Mouse (Mus musculus): ENCODE data around the gene Cyp19a1. TPM values are rescaled to one million over a fixed set of nuclear protein-coding genes. Genes with fewer than 3 reads are reported as not detected.

Cyp19a1 gene
- total RNA-seq (2021), result not detected
- long read RNA-seq, experiment 1, result 0 reads
- long read RNA-seq, experiment 2, result 0 reads

- intact Hi-C loops (cut with DNase I; ENCODE audit: low total_unique reads), result no loop called here
- no peak for DNase-seq
Observed at GRCm38 (mm10) chr9:54268010-54268409, at the start of gene Cyp19a1. Gene Cyp19a1, minus strand, starts transcription at chr9:54268110.

GRCm38 (mm10) chr9:54316363-54316762, 48.5 kb upstream of the Cyp19a1 start:
- intact Hi-C loops (cut with DNase I; ENCODE audit: low total_unique reads), result no loop called here
- no peak for DNase-seq

DNA sequence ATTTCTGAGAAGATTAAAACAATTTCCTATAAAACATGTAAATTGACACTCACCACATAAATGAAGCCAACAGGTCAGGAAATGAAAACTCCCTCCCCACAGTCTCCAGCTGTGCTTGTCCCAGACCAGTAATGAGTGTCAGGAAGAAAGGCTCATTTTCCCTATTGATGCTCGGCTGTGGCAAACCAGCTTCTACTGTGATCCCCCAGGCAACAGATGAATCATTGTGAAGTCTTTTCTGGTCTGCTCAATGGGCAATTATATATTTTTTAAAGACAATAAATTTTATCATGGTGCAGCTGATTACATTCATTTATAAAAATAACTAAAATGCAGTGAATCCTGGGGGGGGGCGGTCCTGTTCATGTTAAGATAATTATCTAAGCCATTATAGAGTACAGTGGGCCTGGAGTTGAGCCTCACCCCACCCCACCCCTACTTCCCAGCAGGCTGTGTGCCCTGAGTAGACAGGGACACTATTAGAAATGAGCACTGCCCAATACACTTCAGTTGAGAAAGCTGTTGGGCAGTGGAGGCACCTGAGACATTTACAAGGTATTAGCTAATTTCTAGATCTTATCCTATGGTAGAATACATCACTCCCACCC, 40.9 kb upstream of the Cyp19a1 start:
- no peak for DNase-seq

DNA sequence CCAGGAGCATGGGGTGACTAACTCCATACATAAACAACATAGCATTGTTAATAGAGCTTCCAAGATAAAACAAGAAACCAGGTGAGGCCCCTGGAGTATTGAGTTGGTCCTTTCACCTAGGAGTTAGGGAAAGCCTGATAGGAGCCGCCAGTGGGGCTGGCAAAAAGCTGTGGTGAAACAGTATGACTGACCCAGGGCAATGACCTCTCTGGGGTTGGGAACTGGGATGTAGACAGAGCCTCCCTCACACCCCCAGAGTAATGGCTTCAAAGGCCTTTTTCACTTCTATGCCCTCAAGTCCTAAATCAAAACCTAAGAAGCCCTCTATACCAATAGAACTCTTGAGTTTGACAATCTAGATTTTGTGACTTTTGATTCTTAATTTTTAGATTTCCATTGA, 40.3 kb upstream of the Cyp19a1 start:
- intact Hi-C loops (cut with DNase I; ENCODE audit: low total_unique reads), result no loop called here
- DNase-seq, result no peak

More for the DNA sequence above, 40.9 kb upstream of the Cyp19a1 start:
- intact Hi-C loops (cut with DNase I; ENCODE audit: low total_unique reads), result no loop called here

- intact Hi-C loops (cut with DNase I; ENCODE audit: low total_unique reads), result no loop called here
- DNase-seq, result peak; percentile 53
Observed at GRCm38 (mm10) chr9:54301255-54301654, 33.3 kb upstream of the Cyp19a1 start.

DNA sequence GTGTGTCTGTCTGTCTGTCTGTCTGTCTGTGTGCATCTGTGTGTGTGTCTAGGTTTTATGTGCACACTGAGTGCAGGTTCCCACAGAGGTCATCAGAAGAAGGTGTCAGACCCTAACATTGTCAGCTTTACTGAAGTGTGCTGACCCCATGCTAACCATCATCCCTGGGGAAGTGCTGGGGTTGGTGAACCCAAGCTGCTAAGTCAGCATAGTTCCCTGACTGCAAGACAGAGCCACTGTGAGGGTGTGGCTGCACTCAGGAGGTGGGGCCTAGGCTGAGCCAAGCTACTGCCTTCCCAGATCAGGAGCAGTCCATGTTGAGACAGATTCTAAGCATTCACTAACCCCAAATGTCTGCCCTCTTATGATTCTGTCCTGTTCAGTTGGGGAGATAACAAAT, 31.9 kb upstream of the Cyp19a1 start:
- intact Hi-C loops (cut with DNase I; ENCODE audit: low total_unique reads), result no loop called here
- no peak for DNase-seq

DNA sequence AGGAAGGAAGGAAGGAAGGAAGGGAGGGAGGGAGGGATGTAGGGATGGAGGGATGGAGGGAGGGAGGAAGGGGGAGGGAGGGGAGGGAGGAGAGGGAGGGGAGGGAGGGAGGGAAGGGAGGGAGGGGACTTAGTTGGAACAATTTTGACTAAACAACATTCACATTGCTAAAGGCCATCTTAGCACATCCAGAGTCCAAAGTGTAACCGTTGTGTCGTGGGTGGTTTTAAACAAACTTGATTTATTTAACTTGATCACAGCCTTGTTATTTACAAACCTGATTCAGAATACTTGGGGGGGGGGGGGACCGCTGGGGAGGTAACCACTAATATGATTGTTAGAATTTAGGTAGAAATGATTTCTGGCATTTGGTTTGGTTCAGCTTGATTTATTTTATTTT, 31.5 kb upstream of the Cyp19a1 start:
- no peak for DNase-seq
- intact Hi-C loops (cut with DNase I; ENCODE audit: low total_unique reads), result no loop called here

DNA sequence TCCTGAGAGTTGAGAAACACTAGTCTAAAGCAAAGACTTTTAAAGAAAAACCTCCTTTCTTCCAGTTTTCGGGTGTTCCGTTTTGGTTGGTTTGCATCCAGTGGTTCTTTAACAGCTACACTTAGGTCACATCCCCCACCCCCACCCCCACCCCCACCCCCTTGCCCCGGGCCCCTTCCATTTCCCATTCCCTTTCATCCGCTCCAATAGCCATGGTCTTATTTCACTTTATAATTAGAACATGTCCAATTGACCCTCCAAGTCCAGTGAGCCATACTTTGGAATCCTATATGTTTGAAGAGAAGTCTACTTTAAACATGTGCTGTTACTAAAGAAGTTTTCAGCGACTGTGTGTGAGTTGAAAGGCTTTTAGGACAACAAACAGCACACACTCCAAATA, 19.9 kb upstream of the Cyp19a1 start:
- intact Hi-C loops (cut with DNase I; ENCODE audit: low total_unique reads), result no loop called here
- no peak for DNase-seq

DNA sequence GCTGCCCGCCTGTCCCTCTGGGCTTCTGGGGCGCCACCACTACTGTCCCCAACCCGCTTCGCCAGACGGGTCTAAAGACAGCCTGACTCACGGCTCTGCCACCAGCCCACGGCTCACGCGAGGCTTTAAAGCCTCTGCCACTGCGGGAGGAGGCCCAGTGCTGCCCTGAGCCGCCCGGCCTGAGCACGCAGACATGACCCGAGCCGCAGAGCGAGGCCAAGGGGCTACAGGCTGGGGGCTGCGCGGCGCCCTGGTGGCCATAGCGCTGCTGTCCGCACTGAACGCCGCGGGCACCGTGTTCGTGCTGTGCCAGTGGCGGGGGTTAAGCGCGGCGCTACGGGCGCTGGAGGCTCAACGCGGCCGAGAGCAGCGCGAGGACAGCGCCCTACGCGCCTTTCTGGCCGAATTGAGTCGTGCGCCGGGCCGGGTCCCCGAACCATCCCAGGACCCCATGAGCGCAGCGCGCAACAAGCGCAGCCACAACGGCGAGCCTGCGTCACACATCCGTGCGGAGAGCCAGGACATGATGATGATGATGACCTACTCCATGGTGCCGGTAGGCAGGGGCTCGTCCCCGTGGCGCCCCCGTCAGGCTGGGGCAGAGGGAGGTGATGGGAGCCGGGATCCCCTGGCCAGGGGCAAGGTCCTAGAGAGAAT, 18.5 kb upstream of the Cyp19a1 start, which contains the start of gene Gldn:
TSS of gene Gldn (plus strand) at position 156 of the 657 bp plus-strand sequence.
- DNase-seq, result no peak
- intact Hi-C loops (cut with DNase I; ENCODE audit: low total_unique reads), result no loop called here

- intact Hi-C loops (cut with DNase I; ENCODE audit: low total_unique reads), result no loop called here
- no peak for DNase-seq
Observed at GRCm38 (mm10) chr9:54279046-54279589, 11.2 kb upstream of the Cyp19a1 start.

DNA sequence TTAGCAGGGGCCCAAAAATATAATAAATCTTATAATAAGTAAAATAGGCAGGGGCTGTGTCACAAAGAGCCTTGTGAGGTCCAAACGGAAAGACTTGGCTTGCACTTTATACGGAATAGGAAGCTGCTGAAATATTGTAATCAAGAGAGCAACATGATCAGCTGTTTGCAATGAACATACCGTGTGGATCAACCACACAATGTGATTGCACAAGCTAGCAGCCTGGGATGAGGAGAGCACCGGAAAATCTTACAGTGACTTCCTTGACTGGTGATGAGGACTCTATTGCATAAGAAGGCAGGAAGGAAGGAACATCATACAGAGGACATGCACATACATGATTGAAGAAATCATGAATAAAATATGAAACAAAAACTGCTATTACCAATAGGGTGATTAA, 7.4 kb upstream of the Cyp19a1 start:
- intact Hi-C loops (cut with DNase I; ENCODE audit: low total_unique reads), result no loop called here
- DNase-seq, result no peak

- DNase-seq, result no peak
- intact Hi-C loops (cut with DNase I; ENCODE audit: low total_unique reads), result no loop called here
Observed at GRCm38 (mm10) chr9:54270889-54271288, 3.0 kb upstream of the Cyp19a1 start.

DNA sequence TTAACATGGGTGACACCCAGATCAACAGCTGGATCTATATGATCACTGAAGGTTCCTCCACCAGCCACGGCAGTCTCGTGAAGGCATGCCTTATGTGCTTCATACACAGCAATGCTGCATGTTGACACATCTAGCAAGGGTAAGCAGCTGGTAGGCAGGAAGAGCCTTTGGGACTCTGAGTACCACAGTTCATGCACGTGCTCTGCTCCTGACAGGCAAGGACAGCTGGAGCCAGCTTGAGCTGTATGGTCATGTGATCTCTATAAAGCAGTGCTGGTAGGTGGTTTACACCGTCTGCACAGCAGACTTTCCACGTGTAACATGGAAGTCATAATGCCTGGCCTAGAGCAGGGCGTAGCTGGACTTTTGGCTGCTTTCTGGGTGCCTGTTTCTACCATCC, 2.1 kb upstream of the Cyp19a1 start:
- DNase-seq, result no peak
- intact Hi-C loops (cut with DNase I; ENCODE audit: low total_unique reads), result no loop called here

GRCm38 (mm10) chr9:54264754-54265153, 3.2 kb downstream of the Cyp19a1 start:
- intact Hi-C loops (cut with DNase I; ENCODE audit: low total_unique reads), result no loop called here
- no peak for DNase-seq

DNA sequence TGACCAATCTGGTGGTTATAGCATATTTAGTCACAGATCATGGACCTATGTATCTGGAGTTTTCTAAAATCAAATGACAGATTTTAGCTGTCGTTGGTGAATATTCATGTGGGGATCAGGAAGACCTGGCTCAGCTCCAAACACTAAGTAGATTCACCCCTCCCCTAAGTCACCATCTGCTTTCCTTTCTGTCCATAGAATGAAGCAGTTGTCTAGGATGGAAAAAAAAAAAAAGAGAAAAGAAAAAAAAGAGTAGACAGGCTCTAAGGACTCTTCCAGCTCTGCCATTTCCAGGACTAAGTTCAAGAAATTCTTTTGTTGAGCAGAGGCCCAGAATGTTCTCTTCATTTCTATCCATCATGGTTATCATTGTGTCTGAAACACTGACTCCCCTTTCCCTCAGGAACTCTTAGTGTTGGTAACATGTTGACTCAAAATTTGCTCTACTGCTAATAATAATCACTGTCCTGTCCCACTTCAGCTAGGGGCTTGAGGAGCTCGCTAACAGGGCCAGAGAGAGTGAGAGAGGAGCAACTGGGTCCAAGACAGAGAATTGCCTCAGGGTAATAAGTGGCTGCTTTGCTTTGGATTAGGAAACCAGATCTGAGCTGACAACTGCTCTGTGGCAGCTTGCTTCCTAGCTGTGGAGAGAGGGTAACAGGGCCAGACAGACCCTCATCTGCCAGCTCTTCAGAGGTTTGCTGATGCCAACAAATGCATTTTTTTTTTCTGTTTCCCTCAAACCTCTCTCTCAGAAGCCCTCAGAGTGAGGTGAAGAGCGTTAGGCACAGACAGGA, 22.8 kb downstream of the Cyp19a1 start:
- intact Hi-C loops (cut with DNase I; ENCODE audit: low total_unique reads), result no loop called here
- DNase-seq, result no peak

GRCm38 (mm10) chr9:54227580-54227979, 40.3 kb downstream of the Cyp19a1 start:
- intact Hi-C loops (cut with DNase I; ENCODE audit: low total_unique reads), result no loop called here
- DNase-seq, result no peak

GRCm38 (mm10) chr9:54216511-54216910, 51.4 kb downstream of the Cyp19a1 start:
- intact Hi-C loops (cut with DNase I; ENCODE audit: low total_unique reads), result no loop called here
- DNase-seq, result no peak

DNA sequence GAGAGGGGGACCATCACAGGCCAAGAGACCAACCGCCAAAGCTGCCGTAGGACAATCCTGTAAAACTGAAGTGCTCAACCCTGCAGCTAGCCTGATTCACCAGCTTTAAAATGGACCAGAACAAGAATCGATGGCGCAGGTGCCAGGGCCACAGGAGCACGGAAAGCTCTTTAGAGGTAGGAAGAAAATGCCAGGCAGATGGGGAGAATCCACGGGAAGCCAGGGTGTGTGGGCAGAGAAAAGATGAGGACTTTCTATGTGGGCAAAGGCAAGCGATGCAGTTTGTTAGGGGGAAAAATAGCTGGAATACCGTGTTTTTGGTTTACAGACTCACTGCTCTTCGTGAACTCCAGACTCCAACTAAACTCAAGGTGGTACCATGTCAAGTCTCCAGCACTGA, 53.0 kb downstream of the Cyp19a1 start:
- intact Hi-C loops (cut with DNase I; ENCODE audit: low total_unique reads), result no loop called here
- DNase-seq, result no peak

GRCm38 (mm10) chr9:54194790-54195189, 73.1 kb downstream of the Cyp19a1 start:
- intact Hi-C loops (cut with DNase I; ENCODE audit: low total_unique reads), result no loop called here
- no peak for DNase-seq

- intact Hi-C loops (cut with DNase I; ENCODE audit: low total_unique reads), result no loop called here
- no peak for DNase-seq
Observed at GRCm38 (mm10) chr9:54191435-54191834, 76.5 kb downstream of the Cyp19a1 start.

Data from gastrocnemius, postnatal 14 days (tissue).